Mouse (Mus musculus) forebrain, embryonic 12.5 days (tissue): ENCODE data around the gene Fbh1. TPM values are rescaled to one million over a fixed set of nuclear protein-coding genes. Genes with fewer than 3 reads are reported as not detected.

ENCODE experiments used
- polyA plus RNA-seq: library from polyadenylated mRNA; unstranded; fragments of >200 nt; fragmentation: Nextera tagmentation; extraction: Ambion mirVana; gene quantifications from 2 replicates; pipeline ENCODE4 v1.2.1, GENCODE M21; 2016

Fbh1 gene
- polyA plus RNA-seq, 1 experiment from 2014 or later, result 143 TPM

Other genes starting within 250 kb of the Fbh1 start
- 19.6 and 20.8 TPM in 2 replicates for gene Pfkfb3, start 223.5 kb downstream of the Fbh1 start, polyA plus RNA-seq
- 187 and 188 TPM in 2 replicates for gene Rbm17, start 173.4 kb downstream of the Fbh1 start, polyA plus RNA-seq
- gene Gm17490, start 151.3 kb downstream of the Fbh1 start, polyA plus RNA-seq, result not detected in 2 replicates
- not detected in 2 replicates for gene Il2ra, start 134.8 kb downstream of the Fbh1 start, polyA plus RNA-seq
- gene Il15ra, start 72.3 kb downstream of the Fbh1 start, polyA plus RNA-seq, result 0.50 TPM in 1 of 2 replicates, not detected in the other
- 47.9 and 54.8 TPM in 2 replicates for gene Ankrd16, start 294 bp upstream of the Fbh1 start, polyA plus RNA-seq